Comparison of ENCODE assay signal across 15 mouse cellular contexts in the genomic region with DNA sequence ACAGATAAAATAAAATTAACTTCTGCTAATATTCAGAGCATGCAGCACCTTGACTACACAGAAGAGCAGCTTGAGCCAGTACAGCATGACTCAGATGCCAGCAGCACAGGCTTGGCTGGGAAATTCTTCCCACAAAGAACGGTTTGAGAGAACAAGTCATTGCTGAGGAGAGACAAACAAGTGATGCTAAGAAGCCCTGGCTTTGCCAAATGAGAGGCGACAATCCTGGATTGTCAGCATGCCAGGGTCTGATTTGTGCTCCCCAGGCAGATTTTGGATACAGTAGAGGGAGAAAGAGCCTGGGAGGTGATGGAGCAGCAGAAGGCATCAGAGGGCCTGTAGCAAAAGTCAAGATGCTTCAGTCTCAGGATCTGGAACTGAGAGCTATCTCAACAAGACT. TPM values are rescaled to one million over a fixed set of nuclear protein-coding genes. Genes with fewer than 3 reads are reported as not detected.
DNase-seq lines count a peak whose midpoint lies in the region; ATAC-seq and TF ChIP-seq lines count a peak whose summit lies in the region.
"Had no signal": no experiment of that assay in that cellular context is flagged by ENCODE, and none has a peak within 500 bp of the region (broad histone marks: within the 10 kb centered on the region; RNA-seq: fewer than 3 reads in every experiment).

No protein-coding gene starts in this region.

- no peaks in the 10 kb centered on the region for H3K4me1 ChIP-seq in forebrain, embryonic 16.5 days (replicated peaks; ENCODE audit: control insufficient read depth, insufficient read depth, low read length)
- no peaks in the 10 kb centered on the region for H3K4me1 ChIP-seq in forebrain, embryonic 11.5 days (replicated peaks; ENCODE audit: control insufficient read depth, insufficient read depth, low read length)
- peaks cover 3% of the 10 kb centered on the region; the same call in 1 of the 2 replicates for H3K4me1 ChIP-seq in olfactory bulb, adult 2 months (ENCODE audit: control insufficient read depth, insufficient read depth, low read length)
- H3K4me1 ChIP-seq: heart, embryonic 10.5 days; liver, embryonic 13.5 days; neural tube, embryonic 12.5 days had no signal

- no peak for TF ChIP-seq CTCF in olfactory bulb, adult 2 months (IDR thresholded peaks at IDR 0.05; ENCODE audit: insufficient read depth, low read depth, low read length)
- no peak for TF ChIP-seq CTCF in gastrocnemius, adult 2 months (IDR thresholded peaks at IDR 0.05)

- no peak overlapping the region for H3K27ac ChIP-seq in forebrain, embryonic 16.5 days (ENCODE audit: low read length)
- H3K27ac ChIP-seq in forebrain, embryonic 11.5 days (ENCODE audit: low read depth, low read length) = no peak overlapping the region
- H3K27ac ChIP-seq in olfactory bulb, adult 2 months (ENCODE audit: insufficient read depth, low read depth, low read length) = 0 out of 2 replicates have a peak overlapping the region, but pooled peaks have one; percentile 10
- H3K27ac ChIP-seq in gastrocnemius, adult 2 months = no peak overlapping the region
- H3K27ac ChIP-seq: heart, embryonic 10.5 days; liver, embryonic 13.5 days; neural tube, embryonic 12.5 days had no signal

- TF ChIP-seq POLR2A in olfactory bulb, adult 2 months (IDR thresholded peaks at IDR 0.05; ENCODE audit: insufficient read depth, low read depth, low read length) = no peak

- H3K9ac ChIP-seq in forebrain, embryonic 16.5 days (replicated peaks; ENCODE audit: low read depth, low read length) = no peak overlapping the region
- no peak overlapping the region for H3K9ac ChIP-seq in forebrain, embryonic 11.5 days (ENCODE audit: low read length)
- H3K9ac ChIP-seq: liver, embryonic 13.5 days; neural tube, embryonic 12.5 days had no signal

- H3K4me2 ChIP-seq in forebrain, embryonic 16.5 days (ENCODE audit: low read length) = no peak overlapping the region
- no peak overlapping the region for H3K4me2 ChIP-seq in forebrain, embryonic 11.5 days (ENCODE audit: low read depth, low read length, severe bottlenecking)
- H3K4me2 ChIP-seq: liver, embryonic 13.5 days; neural tube, embryonic 12.5 days had no signal

- ATAC-seq in forebrain, embryonic 16.5 days = peak; percentile 57; the same call in 1 of the 2 replicates
- no peak for ATAC-seq in forebrain, embryonic 11.5 days (replicated peaks; ENCODE audit: low FRiP score)
- ATAC-seq in erythroid progenitor cell, adult 5-6 weeks (replicated peaks; ENCODE audit: low FRiP score, poor library complexity, severe bottlenecking) = no peak

- H3K36me3 ChIP-seq in forebrain, embryonic 16.5 days (ENCODE audit: control insufficient read depth, insufficient read depth) = no peaks in the 10 kb centered on the region
- H3K36me3 ChIP-seq in forebrain, embryonic 11.5 days (ENCODE audit: control insufficient read depth, insufficient read depth, low read length) = no peaks in the 10 kb centered on the region
- H3K36me3 ChIP-seq: G1E; heart, embryonic 10.5 days; liver, embryonic 13.5 days; neural tube, embryonic 12.5 days had no signal

- H3K4me3 ChIP-seq in forebrain, embryonic 16.5 days (replicated peaks; ENCODE audit: low read length) = no peak overlapping the region
- H3K4me3 ChIP-seq in forebrain, embryonic 11.5 days (ENCODE audit: low read depth, low read length) = no peak overlapping the region
- H3K4me3 ChIP-seq in olfactory bulb, adult 2 months (ENCODE audit: insufficient read depth, low read depth, low read length) = no peak overlapping the region
- H3K4me3 ChIP-seq in gastrocnemius, adult 2 months = no peak overlapping the region
- H3K4me3 ChIP-seq: heart, embryonic 10.5 days; liver, embryonic 13.5 days; neural tube, embryonic 12.5 days had no signal

- no peaks in the 10 kb centered on the region for H3K27me3 ChIP-seq in forebrain, embryonic 16.5 days (replicated peaks; ENCODE audit: control insufficient read depth, insufficient read depth, low read length)
- no peaks in the 10 kb centered on the region for H3K27me3 ChIP-seq in forebrain, embryonic 11.5 days (ENCODE audit: control insufficient read depth, insufficient read depth, low read length)
- H3K27me3 ChIP-seq: liver, embryonic 13.5 days; neural tube, embryonic 12.5 days had no signal

- intact Hi-C loops in gastrocnemius, adult 2 months (cut with DNase I) = no loop called here

- 44% methylated on average over 2 of the region's 2 CpGs for whole genome bisulfite sequencing in forebrain, embryonic 16.5 days
- 86% methylated on average over 2 of the region's 2 CpGs for WGBS in forebrain, embryonic 11.5 days
- 18% methylated on average over 2 of the region's 2 CpGs for WGBS in olfactory bulb, adult 2 months

- no peak for DNase-seq in forebrain, embryonic 11.5 days (ENCODE audit: low spot score)
- DNase-seq in cerebellum, adult 18-20 months = peak; percentile 68 to 75
- DNase-seq in frontal cortex, postnatal 36 days (ENCODE audit: low spot score in 2 of 2) = peak; percentile 39 to 48
- no peak for DNase-seq in thymus, postnatal 10 days (ENCODE audit: low spot score in 2 of 2)
- no peak for DNase-seq in gastrocnemius, adult 2 months
- DNase-seq: adrenal gland, postnatal 10 days; kidney, postnatal 4 days; liver, embryonic 13.5 days; thymus, postnatal 14 days had no signal

- H3K9me3 ChIP-seq in forebrain, embryonic 16.5 days (ENCODE audit: control insufficient read depth, low read length) = no peaks in the 10 kb centered on the region
- H3K9me3 ChIP-seq in forebrain, embryonic 11.5 days (ENCODE audit: control insufficient read depth, low read length) = no peaks in the 10 kb centered on the region
- H3K9me3 ChIP-seq: G1E; heart, embryonic 10.5 days; liver, embryonic 13.5 days; neural tube, embryonic 12.5 days had no signal

RNA-seq across cellular contexts. Expression of gene Inpp4b, which starts 18.2 kb away (rescaled TPM):
- polyA plus RNA-seq in forebrain, embryonic 16.5 days (2015; fragmentation: Nextera tagmentation; extraction: Ambion mirVana) = 4.0 and 6.5 TPM in 2 replicates
- polyA plus RNA-seq in forebrain, embryonic 11.5 days (2014; fragmentation: Nextera tagmentation; extraction: Ambion mirVana) = 2.9 and 3.3 TPM in 2 replicates
- not detected in 2 replicates for polyA plus RNA-seq in olfactory bulb, adult 2 months (2012; ENCODE audit: insufficient read depth, insufficient read length, low replicate concordance, missing spikeins)
- 4.7 and 5.4 TPM in 2 replicates for total RNA-seq in erythroid progenitor cell, adult 5-6 weeks (2015; ENCODE audit: low replicate concordance)
- 1.3 and 5.3 TPM in 2 replicates for total RNA-seq in erythroid progenitor cell, adult 5-6 weeks (2017; ENCODE audit: low replicate concordance)
- 10 to 100 TPM; 14.6 to 36.1 TPM for total RNA-seq in gastrocnemius, adult 2 months (2021)

Comparison
In these comparisons a context has a peak if more than half of its experiments do, and no peak if none do; other contexts are left out.
1. DNase-seq: peak in cerebellum, adult 18-20 months (2 of 2) and frontal cortex, postnatal 36 days (2 of 2); none in forebrain, embryonic 11.5 days (single experiment), thymus, postnatal 10 days (0 of 2) and gastrocnemius, adult 2 months (single experiment).